Mouse (Mus musculus): Measurements from ENCODE around the gene Naa38.
"Not testable (repeated sequence)": the region's sequence is repeated elsewhere in the genome, so short reads cannot be mapped to it uniquely, and the experiment has no call there.

The Naa38 gene

DNA sequence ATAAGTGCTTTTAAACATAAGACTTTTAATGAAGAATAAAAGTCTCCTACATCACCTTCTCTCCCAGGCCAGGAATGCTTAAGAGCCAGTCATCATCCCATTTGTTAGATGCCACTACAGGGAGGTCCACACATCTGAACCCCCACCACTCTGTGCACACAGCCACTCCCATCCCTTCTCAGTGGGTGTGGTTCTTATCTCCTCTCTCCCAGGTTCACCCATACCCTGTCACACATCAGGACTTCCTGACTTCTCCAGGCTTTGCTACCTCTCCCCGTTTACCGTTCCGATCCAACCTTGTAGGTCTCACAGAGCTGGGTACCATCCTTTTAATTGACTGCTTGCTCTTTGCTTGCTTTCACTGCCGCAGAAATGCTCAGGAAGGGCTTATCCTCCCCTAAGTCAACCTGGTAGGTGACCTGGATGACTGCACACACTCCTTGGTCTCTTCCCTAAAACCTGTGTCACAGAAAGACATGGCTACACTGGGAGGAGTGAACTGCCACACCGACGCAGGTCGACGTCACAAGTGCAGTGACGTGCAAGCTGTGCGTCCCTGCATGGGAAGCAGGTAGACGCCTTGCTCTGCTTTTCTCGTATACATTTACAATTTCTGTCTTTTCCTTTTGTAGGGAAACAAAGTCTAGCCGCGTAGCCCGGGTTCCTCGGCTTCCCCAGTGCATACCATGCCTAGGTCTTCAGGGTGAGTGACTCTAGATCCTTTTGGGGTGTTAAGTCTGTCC is 21.9 kb upstream of the Naa38 start:
- no peak for DNase-seq (ENCODE audit: low spot score)

DNA sequence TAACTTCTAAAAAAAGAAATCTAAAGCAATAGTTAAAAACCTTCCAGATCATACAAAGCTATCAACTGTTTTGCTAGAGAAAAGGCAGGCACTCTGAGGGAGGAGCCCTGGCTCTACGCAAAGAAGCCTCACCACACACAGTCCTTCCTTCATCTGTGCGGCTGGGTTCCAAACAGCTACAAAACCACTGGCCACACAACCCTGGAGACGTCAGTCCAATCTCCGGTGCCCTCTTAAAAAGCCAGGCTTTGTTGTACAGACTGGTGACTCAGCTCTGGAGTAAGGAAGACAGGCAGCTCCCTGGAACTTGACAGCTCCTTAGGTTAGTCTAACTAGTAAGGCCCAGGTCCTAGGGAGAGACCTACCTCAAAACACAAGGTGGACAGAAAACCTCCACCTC is 19.6 kb upstream of the Naa38 start:
- DNase-seq (ENCODE audit: low spot score): no peak

DNA sequence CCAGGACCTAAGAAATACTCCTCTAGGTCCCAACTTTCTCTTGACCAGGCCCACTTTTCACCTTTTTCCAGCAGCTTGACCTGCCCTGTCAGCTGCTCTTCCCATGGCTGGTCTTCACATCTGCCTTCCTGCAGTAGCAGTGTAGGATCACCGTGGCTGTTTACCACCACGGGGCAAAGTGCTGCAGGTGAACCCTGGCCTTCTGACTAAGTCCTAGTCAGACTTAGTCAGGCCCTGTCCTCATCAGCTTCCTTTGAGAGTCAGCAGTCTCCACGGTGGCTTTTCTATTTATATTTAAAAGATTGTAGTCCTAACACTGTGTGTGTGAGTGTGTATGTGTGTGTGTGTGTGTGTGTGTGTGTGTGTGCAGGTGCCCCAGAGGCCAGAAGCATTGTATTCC is 17.5 kb upstream of the Naa38 start:
- no peak for DNase-seq (ENCODE audit: low spot score)

DNA sequence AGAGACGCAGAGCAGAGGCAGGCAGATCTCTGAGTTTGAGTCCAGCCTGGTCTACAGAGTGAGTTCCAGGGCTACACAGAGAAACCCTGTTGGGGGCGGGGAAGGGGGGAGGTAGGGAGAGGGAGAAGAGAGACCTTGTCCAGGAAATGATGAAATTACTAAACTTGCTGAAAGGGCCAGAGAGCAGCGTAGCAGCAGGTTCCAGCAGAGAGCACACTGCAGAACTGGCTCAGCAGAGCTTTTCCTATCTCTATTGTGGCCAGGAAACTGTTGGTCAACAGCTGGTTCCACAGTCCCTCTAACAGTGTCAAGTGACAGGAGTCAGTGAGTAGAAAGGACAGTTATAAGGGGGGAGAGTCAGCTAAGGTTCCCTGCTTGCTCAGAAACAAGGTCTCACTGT is 15.7 kb upstream of the Naa38 start:
- DNase-seq (ENCODE audit: low spot score): no peak

DNA sequence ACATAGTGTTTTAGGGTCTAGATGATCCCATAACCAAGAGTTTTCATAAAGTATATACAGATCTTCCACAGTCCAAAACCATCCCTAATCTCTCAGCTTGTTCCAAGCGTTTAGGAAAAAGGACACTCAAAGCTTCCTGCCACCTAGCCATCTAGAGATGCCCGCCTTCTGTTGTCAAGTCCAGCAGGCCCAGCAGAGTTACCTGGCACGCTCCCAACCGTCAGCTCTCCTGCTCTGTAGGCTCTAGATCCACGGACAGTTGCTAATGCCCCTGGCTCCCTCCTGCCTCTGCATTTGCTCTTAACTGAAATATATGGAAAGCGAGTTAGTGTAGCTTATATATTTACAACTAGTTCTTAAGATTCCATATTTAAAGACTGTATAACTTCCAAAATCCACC is 13.9 kb upstream of the Naa38 start:
- DNase-seq (ENCODE audit: low spot score): no peak

DNA sequence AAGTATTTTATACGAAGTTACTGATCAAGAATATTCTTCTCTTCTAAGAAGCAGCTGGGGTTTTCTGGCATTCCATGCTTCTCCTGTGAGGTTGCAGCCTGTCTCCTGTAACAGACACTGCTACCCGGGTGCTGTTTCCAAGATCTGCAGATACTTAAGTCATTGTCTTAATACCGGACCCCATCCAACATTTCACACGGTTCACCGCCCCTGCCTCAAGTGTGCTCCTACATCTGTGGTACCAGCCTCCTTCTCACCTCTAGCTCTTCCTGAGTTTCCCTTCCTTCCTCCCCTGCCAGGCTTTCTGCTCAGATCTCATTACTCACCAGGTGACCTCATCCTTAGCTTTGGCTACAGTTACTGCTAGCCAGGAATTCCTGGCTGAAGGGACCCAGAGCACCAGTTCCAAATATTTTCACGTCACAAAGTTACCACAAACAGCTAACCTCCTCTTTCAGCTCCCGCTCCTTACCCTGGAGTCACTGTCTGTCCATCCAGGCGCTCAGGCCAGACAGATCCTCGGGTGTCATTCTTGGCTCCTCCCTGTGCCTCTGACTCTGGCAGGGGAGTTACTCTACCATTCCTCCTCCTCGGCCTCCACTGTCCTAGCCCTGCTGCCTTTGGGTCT is 12.7 kb upstream of the Naa38 start:
- peak; percentile 51 for DNase-seq (ENCODE audit: low spot score)

DNA sequence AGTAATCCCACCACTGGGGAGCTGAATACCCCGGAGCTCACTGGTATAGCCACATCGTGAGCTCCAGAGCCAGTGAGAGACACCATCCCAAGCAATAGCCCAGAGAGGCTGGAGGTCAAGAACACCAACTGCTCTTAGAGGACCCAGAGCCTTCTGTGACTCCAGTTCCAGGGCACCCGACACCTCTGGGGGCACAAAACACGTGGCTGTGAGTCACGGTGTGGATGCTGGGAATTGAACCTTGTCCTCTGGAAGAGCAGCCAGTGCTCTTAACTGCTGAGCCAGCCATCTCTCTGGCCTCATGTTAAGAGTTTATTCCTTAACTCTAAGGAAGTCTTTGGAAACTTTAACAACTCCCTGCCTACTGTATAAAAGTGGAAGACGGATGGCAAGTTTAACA is 10.3 kb upstream of the Naa38 start:
- DNase-seq (ENCODE audit: low spot score): no peak

DNA sequence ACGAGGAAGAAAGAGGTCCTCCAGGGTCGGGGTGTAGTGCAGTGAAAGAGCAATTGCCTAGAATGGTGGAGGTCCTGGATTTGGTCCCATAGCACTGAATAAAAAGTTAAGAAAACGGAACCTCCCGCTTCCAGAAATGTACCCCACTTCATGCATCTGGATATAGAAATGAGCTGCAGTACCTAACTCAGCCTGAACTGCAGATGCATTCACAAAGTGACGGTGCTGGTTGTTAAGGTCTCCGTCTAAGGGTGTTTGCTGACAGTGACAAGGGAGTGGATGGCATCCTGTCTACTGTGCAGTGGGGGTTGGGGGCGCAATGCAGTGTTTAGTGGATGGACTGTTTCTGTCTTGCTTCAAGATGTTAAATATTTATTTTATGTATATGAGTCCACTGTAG is 8.5 kb upstream of the Naa38 start:
- no peak for DNase-seq (ENCODE audit: low spot score)

DNA sequence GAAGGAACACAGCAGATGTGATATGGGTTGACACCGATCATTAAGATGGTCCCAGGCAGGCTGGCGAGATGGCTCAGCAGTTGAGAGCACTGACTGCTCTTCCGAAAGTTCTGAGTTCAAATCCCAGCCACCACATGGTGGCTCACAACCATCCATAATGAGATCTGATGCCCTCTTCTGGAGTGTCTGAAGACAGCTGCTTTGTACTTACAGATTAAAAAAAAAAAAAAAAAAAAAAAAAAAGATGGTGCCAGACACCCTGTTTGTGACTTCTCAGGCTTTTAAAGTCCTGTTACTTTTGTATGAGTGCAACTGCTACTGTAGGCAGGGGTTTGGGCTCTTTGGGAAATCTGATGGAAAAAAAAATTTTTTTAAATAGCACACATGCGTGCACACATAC is 6.6 kb upstream of the Naa38 start:
- no peak for DNase-seq (ENCODE audit: low spot score)

DNA sequence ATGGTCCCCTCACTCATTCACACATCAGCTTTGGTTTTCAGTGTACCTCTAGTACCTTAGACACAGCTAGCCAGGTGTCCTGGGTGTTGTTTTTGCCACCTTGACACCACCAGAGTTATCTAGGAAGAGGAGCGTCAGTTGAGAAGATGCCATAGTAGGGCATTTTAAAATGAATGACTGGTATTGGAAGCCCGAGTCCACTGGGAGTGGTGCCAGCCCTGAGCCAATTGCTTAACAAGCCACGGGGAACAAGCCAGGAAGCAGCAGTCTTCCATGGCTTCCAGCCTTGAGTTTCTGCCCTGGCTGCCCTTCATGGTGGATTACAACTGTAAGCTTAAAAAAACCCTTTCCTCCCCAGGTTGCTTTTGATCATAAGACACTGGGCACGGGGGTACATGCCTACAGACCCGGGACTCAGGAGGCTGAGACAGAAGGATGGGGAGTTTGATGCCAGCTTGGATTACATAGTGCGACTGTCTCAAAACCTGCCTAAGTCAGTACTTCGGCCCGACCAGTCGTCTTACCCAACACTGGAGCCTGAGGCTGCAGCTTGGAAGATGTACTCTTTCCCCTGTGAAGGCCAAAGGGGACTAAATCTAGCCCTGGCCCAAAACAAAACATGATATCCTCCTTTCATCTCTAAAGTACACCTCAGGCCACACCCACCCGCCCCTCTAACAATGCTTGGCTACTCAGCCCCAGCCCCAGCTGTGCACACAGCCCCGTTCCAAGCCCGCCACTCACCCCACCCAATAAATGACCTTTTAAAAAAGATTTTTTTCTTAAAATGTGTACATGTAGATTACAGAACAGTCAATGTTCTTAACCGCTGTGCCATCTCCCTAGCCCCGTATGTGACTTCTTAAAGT is 5.5 kb upstream of the Naa38 start:
- no peak for DNase-seq (ENCODE audit: low spot score)

DNA sequence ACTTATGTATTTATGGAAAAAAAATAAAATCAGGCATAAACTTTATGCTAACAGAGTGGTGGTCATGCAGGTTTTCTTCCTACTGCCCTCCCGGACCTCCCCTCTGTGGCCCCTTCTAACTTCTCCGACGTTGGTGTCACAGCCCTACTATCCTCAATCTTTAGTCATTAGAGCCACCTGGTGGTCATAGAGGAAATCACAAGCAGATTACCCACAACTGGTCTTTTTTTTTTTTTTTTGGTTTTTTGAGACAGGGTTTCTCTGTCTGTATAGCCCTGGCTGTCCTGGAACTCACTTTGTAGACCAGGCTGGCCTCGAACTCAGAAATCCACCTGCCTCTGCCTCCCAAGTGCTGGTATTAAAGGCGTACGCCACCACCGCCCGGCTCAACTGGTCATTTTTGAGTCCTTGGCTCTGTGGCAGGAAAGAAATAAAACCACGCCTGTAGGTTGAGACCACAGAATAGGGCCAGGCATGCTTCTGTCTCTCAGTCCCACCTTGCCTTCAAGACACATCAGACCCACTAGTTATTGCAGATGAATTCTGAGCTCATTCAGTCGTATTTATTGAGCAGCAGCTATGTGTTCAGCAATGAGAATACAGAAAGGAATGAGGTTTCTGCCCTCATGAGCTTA is 4.8 kb upstream of the Naa38 start:
- DNase-seq (ENCODE audit: low spot score): peak; percentile 79

DNA sequence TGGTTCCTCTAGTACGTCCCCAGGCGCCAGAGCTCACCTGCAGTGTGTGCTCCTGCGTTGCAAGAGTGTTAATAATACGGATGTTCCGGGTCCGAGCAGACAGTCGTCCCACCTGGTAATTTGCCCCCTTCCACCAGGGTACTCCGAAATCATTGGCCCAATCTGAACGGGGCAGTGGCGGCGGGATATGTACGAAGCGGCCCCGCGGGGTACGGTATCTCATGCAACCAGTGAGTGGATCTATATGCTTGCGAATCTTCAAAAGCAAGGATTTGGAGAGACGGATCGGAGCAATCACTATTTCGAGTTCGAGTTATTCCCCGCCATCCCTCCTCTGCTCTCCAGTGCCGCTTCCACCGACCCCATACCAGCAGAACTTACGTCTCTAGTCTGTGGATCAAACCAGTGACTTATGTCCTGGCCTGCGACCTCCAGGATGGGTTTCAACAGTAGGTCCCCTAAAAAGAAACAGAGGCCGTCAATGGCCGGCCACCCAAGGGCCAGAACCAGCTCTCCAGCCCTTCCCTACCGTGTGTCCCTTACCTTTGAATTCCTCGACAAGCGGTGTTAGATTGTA is 608 bp upstream of the Naa38 start:
- DNase-seq (ENCODE audit: low spot score): not testable (repeated sequence)

DNA sequence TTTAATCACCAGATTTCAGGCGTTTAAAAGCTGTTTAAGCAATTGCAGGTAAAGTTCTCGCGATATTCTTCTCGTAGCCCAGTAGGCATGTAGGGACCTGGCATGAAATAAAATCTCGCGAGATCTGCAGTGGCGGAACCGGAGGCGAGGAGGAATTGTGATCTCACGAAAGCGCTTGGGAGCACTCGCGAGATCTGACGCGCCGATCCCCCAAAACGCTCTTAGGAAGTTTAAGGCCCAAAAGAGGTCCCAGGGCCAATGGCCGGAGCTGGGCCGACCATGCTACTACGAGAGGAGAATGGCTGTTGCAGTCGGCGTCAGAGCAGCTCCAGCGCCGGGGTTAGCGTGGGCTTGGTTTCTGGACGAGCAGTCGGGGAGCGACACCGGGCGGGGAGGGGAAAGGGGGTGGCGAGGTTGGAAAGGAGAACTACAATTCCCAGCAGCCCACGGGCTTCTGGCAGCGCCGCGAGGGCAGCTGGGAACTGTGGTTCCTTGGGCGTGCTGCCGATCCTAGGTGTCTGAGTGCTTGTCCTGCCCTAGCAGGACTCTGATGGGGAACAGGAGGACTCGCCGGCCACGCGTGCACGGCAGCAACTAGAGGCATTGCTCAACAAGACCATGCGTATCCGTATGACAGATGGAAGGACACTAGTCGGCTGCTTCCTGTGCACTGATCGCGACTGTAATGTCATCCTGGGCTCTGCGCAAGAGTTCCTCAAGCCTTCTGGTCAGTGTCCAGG is 517 bp downstream of the Naa38 start:
- DNase-seq (ENCODE audit: low spot score): peak; percentile 99

DNA sequence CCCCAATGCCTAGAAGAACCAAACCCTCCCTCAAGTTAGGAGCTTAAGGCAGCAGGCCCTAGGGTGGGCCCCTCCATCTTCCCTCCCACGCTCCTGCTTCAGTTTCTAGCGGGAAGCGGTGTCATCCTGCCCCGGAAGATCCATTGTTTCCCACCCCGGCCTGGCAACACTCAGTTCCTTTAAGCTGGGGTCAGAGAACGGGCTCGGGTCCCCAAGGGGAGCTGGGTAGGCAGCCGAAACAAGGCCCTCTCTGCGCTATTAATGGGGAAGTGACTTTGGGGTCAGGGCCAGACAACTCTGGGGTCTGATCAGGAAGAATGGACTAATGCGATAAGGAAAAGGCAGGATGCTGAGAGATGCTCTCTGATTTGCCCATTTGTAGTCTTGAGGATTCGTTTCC is 1.5 kb downstream of the Naa38 start:
- DNase-seq (ENCODE audit: low spot score): no peak

DNA sequence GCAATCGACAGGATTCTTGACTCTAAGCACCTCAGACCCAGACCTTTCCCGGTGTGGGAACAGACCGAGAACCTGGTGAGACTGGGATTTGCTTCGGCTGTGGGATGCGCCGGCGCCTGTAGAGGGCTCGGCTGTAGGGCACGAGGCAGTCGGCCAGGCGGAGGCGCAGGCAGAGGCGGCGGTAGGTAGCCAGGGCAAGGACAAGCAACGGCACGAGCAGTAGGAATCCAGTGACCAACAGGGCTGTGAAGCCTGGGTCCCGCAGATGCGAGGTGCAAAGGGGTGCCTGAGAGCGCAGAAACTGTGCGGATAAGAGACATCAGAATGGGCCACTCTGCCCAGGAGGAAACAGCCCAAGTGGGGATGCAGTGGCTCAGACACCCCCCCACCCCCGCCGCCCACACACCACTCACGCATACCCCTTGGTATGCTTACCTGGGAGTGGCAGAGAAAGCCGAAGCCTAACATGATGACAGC is 2.3 kb downstream of the Naa38 start:
- peak; percentile 73 for DNase-seq (ENCODE audit: low spot score)

DNA sequence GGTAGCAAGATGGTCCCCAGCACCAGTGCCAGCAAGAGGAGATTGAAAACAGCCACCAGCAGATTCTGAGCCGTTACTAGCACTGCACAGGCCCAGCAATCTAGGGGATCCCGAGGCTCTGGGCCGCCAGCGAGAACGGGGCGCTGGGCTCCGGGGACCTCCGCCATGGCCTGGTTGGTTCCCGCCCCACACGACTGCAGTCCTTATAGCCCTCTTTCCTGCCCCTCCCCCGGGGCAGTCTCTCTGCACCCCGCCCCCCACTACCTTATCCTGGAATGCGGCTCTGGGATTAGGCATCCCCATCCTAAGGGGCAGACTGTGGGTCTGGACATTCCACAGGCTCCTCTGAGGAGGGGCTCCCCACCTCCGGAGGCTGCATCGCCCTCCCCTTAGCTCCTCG is 2.8 kb downstream of the Naa38 start, which contains the start of gene Tmem88:
Tmem88 (minus strand) TSS at position 176 of the 400 bp plus-strand sequence.
- no peak for DNase-seq (ENCODE audit: low spot score)

DNA sequence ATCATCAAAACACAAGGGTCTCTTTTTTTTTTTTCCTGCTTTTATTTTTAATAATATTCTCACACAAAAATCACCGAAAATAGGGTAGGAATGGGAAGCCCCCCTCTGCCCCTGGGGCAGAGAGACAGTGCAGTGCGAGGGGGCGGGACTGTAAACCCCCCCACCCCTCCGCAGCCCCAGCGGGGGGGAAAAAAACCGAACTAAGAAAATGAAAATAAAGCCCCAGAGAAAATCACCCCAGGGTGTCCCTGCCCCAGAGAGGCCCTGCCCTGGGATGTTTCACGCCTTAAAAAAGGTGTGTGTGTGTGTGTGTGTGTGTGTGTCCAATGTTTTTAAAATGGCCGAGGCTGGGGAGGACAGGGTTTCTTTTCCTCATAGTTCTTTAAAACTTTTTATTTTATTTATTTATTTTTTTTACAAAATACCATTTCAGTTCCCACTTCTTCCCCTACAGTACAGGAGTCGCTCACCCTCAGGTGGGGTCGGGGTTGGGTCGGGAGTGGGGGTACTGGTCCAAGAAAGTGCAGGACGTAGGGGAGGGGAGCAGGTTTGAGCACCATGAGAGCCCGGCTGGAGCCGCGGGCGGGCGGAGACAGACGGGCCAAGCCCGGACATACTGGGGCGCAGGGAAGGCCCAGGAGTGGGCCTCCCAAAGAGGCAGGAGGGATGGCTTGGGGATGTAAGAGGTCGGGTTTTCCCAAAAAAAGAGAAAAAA is 3.4 kb downstream of the Naa38 start:
- DNase-seq (ENCODE audit: low spot score): no peak

DNA sequence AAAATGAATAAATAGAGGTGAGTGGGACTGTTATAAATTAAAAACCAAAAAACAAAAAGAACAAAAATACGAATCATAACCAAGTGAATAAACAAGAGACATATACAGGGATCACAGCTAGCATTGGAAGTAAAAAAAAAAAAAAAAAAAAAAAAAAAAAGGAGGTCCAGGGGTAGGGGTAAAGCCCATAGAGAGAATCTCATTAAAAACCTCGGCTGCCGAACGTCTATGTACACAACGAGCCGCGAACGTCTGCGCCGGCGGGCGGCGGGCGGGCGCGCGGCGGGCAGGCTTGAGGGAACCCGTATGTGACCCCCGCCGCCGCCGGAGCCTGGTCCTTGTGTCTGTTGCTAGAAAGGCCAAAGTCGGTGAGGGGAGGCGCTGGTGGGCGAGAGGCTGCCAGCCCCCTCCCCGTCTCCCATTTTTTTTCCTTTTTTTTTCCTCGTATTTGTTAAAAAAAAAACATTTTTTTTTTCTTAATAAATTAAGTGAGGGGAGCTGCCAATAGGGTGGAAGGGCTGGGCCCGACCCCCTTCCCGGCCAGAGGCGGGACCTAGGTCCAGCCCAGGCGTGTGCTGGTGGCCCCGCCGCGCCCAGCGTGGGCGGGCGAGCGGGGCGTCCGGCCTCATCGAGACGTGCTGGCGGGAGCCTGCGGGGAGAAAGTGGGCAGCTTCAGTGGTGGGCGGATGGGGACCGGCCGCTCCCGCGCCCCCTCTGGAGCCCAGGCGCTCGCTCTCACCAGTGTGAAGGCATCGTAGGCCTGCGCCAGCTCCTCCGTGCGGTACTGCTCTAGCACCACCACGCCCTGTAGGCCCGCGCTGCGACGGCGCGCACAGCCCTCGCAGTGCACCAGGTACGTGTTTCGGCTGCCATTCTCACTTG is 4.2 kb downstream of the Naa38 start:
- no peak for DNase-seq (ENCODE audit: low spot score)

DNA sequence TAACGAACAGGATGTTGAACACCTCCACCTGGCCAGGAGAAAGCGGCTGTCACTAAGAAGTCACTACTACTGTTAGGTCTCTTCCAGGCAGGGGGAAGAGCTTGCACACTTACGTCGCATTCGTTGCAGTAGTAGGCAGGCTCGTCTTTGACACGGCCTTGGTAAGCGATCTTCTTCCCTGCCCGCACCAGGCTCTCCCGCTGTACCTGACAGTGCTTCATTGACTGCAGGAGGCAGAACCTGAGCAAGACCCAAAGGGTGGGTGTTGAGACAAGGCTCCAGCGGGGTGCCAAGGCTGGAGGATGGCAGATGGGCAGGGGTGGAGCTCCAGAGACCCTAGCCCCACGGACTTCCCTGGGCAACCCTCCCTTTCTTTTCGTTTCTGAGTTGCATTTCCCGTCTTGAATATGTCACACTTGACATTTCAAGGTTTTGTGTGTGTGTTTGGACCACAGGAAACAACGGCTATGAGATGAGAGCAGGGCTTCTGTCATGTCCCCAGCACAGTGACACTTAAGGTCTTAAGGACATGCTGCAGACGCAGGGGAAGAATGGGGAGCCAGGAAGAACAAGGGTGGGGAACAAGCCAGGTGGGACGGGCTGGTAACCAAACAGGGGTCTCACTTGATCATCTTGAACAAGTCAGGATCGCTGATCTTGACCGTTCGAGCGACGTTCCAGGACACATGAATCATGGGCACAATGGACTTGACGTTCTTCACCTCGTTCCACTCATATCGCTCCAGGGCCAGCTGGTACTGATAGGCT is 5.0 kb downstream of the Naa38 start:
- DNase-seq (ENCODE audit: low spot score): no peak
